Mouse (Mus musculus) small intestine, adult 2 months (tissue): ENCODE measurements at regions not wholly inside any gene's neighbourhood (a gene's known extent, or its start where the extent isn't known, plus 50 kb on each side); places are given as distances from the start of the nearest gene placed in this dataset.

Experiments
- H3K27ac ChIP-seq: fragments of 200-500 bp; 2 replicates; pipeline ENCODE4 v1.5.1; 2012; ENCODE audit warnings: low read depth, low read length, control low read depth, inconsistent platforms; ENCODE audit not compliant: insufficient read depth
- H3K27me3 ChIP-seq: fragments of 200-500 bp; 2 replicates; pipeline ENCODE4 v1.6.1; 2012; ENCODE audit warnings: mild to moderate bottlenecking, moderate library complexity, low read length, inconsistent platforms; ENCODE audit not compliant: control insufficient read depth, insufficient read depth
- H3K36me3 ChIP-seq: fragments of 200-500 bp; 2 replicates; pipeline ENCODE4 v1.6.1; 2012; ENCODE audit warnings: mild to moderate bottlenecking, low read length, control low read depth, inconsistent platforms; ENCODE audit not compliant: control insufficient read depth, insufficient read depth
- H3K4me1 ChIP-seq: fragments of 200-500 bp; 2 replicates; pipeline ENCODE4 v1.6.1; 2012; ENCODE audit warnings: low read length, inconsistent platforms, mixed read lengths; ENCODE audit not compliant: control insufficient read depth, insufficient read depth, insufficient read length
- H3K4me3 ChIP-seq: fragments of 200-500 bp; 2 replicates; pipeline ENCODE4 v1.5.1; 2012; ENCODE audit warnings: low read depth, mild to moderate bottlenecking, control low read depth, inconsistent platforms, low read length, moderate library complexity
- CTCF ChIP-seq: fragments of 200-500 bp; IDR thresholded peaks from 2 replicates; pipeline ENCODE4 v1.5.1; 2012; ENCODE audit warnings: low read depth, mild to moderate bottlenecking, control low read depth, inconsistent platforms, low read length, moderate library complexity, mixed read lengths; ENCODE audit not compliant: insufficient replicate concordance, insufficient read length; ENCODE audit errors: extremely low read depth
- POLR2A ChIP-seq: fragments of 200-500 bp; IDR thresholded peaks from 2 replicates; pipeline ENCODE4 v1.6.1; 2012; ENCODE audit warnings: low read depth, mild to moderate bottlenecking, control low read depth, inconsistent platforms, low read length, moderate library complexity
- WGBS: fragments of 180-500 bp; shearing (Covaris S2); methylation state at CpG from one replicate; pipeline ENCODE4 v1.1.7; 2018; 5-methylcytosine and 5-hydroxymethylcytosine counted together

DNA sequence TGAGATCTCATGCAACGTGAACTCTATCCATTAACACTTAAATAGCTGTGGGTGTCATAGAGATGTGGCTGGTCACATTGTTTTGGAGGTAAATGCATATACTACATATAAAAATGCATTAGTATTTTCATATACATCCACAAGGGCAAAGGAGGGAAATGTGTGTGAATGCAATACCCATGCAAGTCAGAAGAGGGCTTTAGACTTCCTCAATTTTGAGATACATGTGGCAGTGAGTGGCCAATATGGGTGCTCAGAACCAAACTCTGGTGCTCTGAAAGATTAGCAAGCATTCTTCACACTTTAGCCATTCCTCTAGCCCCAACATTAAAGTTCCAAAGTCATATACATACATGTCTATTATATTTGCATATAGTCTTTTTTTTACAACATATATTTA, 895.5 kb upstream of the Zeb2 start:
- Histone ChIP-seq H3K4me1 (no peaks in the 10 kb centered on the region), H3K36me3 (no peaks in the 10 kb centered on the region), H3K27ac (no peak overlapping the region), H3K4me3 (no peak overlapping the region), H3K27me3 (no peaks in the 10 kb centered on the region)
- TF ChIP-seq CTCF (no peak), POLR2A (no peak)
- WGBS: 86% methylated on average over 1 of the region's 1 CpGs

DNA sequence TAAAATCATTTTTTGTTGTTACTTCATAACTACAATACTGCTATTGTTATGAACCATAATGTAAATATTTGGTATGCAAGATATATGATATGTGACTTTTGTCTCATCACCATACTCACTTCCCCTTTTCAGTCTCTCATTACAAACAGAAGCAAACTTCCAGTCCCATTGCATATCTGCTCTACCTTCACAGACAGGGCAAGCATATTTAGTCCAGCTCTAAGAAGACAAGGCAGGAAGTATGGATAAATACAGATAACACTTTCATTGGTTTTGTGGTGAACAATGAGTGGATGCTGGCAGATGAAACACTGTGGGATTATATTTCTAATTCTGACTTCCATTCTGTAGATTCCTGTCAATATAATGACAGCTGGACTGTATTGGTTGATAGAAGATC, 858.0 kb upstream of the Zeb2 start:
- no peaks in the 10 kb centered on the region for H3K4me1 ChIP-seq
- no peaks in the 10 kb centered on the region for H3K36me3 ChIP-seq
- H3K27ac ChIP-seq: no peak overlapping the region
- no peak overlapping the region for H3K4me3 ChIP-seq
- TF ChIP-seq POLR2A: no peak
- no peak for TF ChIP-seq CTCF
- H3K27me3 ChIP-seq: no peaks in the 10 kb centered on the region

DNA sequence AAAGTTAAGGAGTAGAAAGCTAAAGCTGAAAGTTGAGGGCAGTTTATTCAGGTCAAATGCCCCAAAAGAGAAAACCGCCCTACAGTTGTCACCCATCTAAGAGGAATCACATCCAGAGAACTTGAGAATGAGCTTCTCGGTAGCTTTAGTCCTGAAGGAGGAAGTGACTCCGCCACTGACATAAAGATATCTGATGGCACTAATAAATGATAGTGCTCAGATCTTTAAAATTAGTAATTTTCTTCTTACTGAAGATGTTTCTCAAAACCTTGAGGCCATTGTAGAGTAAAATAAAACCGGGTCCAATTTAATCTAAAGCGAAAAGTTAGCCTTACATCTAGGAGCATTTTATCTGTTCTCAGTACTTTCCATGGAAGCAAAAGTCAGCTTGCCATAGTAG, 851.4 kb upstream of the Zeb2 start:
- Histone ChIP-seq H3K27ac (no peak overlapping the region), H3K27me3 (no peaks in the 10 kb centered on the region), H3K4me3 (no peak overlapping the region), H3K4me1 (no peaks in the 10 kb centered on the region), H3K36me3 (no peaks in the 10 kb centered on the region)
- no peak for TF ChIP-seq POLR2A
- TF ChIP-seq CTCF: no peak
- 85% methylated on average over 5 of the region's 5 CpGs for WGBS

DNA sequence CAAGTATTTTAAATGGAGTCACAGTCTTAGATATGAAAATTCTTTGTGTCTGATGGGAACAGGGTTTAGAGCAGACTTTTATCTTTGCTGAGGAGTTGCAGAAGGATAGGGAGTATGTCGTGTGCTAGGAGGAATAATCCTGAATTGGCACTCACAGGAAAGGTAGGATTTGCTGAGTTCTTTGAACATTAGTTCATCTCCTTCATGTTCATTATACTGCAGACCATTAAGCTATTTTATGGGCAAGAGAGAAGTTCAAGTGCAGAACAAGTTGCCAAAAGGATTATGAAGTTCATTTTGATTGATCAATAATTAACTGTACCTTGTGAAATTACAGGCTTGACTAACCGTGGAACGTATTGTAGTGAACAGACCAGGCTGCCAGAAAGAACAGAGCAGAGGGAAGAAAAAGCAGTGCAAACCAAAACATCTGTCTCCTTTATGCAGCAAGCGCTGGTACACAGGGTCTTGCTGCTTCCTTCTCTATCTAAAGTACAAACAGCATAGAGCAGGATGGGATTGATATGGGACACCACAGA, 839.7 kb upstream of the Zeb2 start:
- no peak overlapping the region for H3K27ac ChIP-seq
- 46% methylated on average over 4 of the region's 4 CpGs for WGBS
- H3K4me3 ChIP-seq: no peak overlapping the region
- no peaks in the 10 kb centered on the region for H3K27me3 ChIP-seq
- H3K36me3 ChIP-seq: no peaks in the 10 kb centered on the region
- no peaks in the 10 kb centered on the region for H3K4me1 ChIP-seq
- no peak for TF ChIP-seq CTCF
- TF ChIP-seq POLR2A: no peak

DNA sequence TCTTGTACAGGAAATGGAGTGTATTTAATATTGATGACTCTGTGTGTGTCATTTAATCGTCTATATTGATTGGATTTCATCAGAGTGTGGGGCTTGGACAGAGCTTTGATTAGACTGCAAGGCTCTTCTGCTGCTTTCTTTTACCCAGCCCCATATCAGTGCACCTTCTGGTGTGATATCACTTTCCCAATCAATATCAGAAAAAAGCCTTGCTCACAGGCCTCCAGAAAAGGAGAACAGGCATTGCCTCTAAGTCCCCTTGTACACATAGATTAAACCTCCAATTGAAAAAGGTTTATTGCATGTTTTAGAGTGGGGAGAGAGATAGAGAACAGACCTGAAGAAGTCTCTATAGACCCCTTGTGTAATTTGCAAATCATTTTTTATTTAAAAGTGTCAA, 831.6 kb upstream of the Zeb2 start:
- TF ChIP-seq POLR2A (no peak), CTCF (no peak)
- 33% methylated on average over 1 of the region's 1 CpGs for WGBS

DNA sequence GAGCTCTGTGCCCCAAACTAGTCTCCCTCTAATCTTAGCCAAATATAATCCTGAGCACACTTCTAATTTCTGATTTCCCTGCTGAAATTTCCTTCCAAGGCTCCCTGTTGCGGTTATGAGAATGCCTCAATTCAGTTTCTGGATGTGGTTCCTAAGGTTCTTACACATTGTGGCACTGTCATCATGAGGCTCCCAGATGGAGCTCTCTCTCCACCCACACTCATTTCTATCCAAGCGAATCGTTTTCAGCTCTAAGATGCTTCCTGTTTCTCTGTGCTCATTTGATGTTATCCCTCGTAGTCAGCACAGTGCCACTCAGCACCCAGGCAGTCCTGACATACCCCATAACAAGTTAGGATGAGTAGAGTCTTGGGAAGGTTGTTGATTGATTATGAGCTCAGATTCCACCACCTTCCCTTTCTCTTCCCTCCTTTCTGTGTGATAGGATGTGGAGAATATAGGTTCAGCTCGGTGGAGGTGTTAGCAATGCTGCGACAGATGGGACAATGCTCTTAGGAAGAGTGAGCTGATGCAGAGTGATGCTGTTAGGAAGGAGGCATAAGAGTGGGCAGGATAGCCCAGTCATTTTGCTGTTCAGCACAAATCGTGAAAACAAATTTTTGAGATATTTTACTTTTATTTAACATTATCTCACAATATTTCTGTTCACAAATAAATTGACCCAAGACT, 808.7 kb upstream of the Zeb2 start:
- Histone ChIP-seq H3K27ac (no peak overlapping the region), H3K36me3 (no peaks in the 10 kb centered on the region), H3K27me3 (no peaks in the 10 kb centered on the region), H3K4me3 (no peak overlapping the region), H3K4me1 (no peaks in the 10 kb centered on the region)
- TF ChIP-seq POLR2A: no peak
- no peak for TF ChIP-seq CTCF
- 71% methylated on average over 7 of the region's 7 CpGs for WGBS

More for the DNA sequence above, 831.6 kb upstream of the Zeb2 start:
- no peaks in the 10 kb centered on the region for H3K4me1 ChIP-seq
- H3K27me3 ChIP-seq: no peaks in the 10 kb centered on the region
- no peak overlapping the region for H3K27ac ChIP-seq
- no peak overlapping the region for H3K4me3 ChIP-seq
- no peaks in the 10 kb centered on the region for H3K36me3 ChIP-seq

DNA sequence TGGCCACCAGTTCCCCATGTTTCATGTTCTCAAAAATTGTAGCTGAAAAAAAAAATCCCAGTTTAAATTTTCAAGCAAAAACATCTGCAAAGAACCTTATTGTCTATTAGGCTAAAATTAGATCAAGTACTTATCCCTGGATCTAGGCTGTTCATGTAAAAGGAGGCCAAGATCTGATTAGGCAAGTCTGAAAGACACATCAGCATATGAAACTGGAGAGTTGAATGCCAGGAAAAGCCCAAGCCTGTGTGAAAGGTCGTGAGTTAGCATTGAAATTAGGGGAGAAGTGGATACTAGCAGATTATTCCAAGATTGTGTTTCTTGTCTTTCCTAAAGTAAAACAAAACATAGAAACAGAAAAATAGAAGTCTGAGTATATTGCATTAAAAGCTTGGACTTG, 791.7 kb upstream of the Zeb2 start:
- Histone ChIP-seq H3K27me3 (no peaks in the 10 kb centered on the region), H3K36me3 (no peaks in the 10 kb centered on the region), H3K4me3 (no peak overlapping the region), H3K4me1 (no peaks in the 10 kb centered on the region), H3K27ac (no peak overlapping the region)
- TF ChIP-seq CTCF: no peak
- TF ChIP-seq POLR2A: no peak
- 22% methylated on average over 1 of the region's 1 CpGs for WGBS

DNA sequence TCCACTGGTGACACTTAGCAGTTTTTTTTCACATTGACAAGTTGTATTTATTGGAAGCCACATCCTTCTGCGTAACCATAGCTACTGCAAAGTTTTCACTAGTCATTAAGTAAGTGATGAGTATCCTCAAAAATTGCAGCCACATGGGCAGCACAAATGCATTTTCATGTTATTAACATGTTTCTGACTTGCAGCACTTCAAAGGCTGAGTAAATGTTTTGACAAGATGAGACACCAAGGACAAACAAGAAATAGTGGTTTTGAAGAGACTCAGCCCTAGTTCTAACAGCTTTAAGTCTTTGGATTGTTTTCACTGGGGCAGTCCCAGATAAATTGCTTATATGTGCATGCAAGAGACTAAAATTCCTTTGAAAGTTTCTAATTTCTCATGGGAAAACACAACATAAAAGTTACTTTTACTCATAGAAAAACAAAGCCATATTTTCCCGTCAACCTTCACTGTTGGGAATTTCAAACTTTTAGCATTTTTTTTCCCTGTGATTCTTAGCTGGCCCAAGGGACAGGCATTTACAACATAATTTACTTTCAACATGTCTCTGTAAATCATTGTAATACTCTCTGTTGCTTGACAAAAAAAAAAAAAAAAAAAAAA, 787.5 kb upstream of the Zeb2 start:
- no peak for TF ChIP-seq POLR2A
- TF ChIP-seq CTCF: no peak
- H3K27me3 ChIP-seq: no peaks in the 10 kb centered on the region
- H3K27ac ChIP-seq: no peak overlapping the region
- no peak overlapping the region for H3K4me3 ChIP-seq
- no peaks in the 10 kb centered on the region for H3K4me1 ChIP-seq
- no peaks in the 10 kb centered on the region for H3K36me3 ChIP-seq
- 75% methylated on average over 2 of the region's 2 CpGs for WGBS
